9 mouse cellular contexts compared by ENCODE assay signal in the genomic region with DNA sequence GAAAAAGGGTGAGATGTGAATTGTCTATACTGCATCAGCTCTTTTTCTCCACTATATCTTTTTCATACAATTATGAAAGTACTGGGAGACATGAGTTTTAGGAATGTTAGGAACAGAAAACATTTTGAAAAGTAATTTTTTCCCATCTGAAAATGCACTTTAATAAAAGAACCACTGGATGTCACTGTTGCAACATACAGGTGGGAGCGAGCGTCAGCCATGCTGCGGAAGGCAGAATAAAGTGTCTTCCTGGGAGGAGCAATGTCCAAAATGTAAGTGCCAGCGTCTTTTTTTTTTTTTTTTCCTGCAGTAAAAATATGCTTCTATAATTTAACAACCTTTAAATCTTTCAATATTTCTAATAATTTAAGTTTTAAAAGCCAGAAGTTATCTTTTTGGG.
DNase-seq lines count a peak whose midpoint lies in the region; TF ChIP-seq lines count a peak whose summit lies in the region.
"Had no signal": no experiment of that assay in that cellular context is flagged by ENCODE, and none has a peak within 500 bp of the region (broad histone marks: within the 10 kb centered on the region; RNA-seq: fewer than 3 reads in every experiment).

No protein-coding gene starts in this region.

- no peaks in the 10 kb centered on the region for H3K4me1 ChIP-seq in bone marrow, adult 2 months (ENCODE audit: control insufficient read depth, insufficient read depth, low read length)
- H3K4me1 ChIP-seq: liver, embryonic 13.5 days had no signal

- intact Hi-C loops in heart, postnatal 25 days (cut with DNase I) = no loop called here

- WGBS in bone marrow, adult 2 months = 1% methylated on average over 4 of the region's 4 CpGs

- TF ChIP-seq CTCF in bone marrow, adult 2 months (IDR thresholded peaks at IDR 0.05; ENCODE audit: control insufficient read depth, insufficient read depth, low read length) = peak; percentile 28; the same call in 1 of the 2 replicates

- no peak for TF ChIP-seq POLR2A in bone marrow, adult 2 months (IDR thresholded peaks at IDR 0.05; ENCODE audit: borderline replicate concordance, control insufficient read depth, low read depth, low read length)

- peak; percentile 35 for DNase-seq in heart, adult 11 months
- DNase-seq in heart, postnatal 25 days (ENCODE audit: low spot score) = no peak
- peak; percentile 3 for DNase-seq in lung, postnatal 10 days
- no peak for DNase-seq in lung, postnatal 25 days (ENCODE audit: low spot score)
- DNase-seq in kidney, postnatal 36 days = peak; percentile 4 to 28
- no peak for DNase-seq in urinary bladder, postnatal 10 days (ENCODE audit: low spot score)
- DNase-seq in lung, postnatal 14 days = no peak
- DNase-seq: liver, embryonic 13.5 days had no signal

- no peak overlapping the region for H3K4me3 ChIP-seq in bone marrow, adult 2 months (replicated peaks; ENCODE audit: control insufficient read depth, low read depth, low read length)
- H3K4me3 ChIP-seq: liver, embryonic 13.5 days had no signal

- no peak overlapping the region for H3K27ac ChIP-seq in bone marrow, adult 2 months (ENCODE audit: control insufficient read depth, insufficient read depth, low read depth, low read length, poor library complexity)
- H3K27ac ChIP-seq: liver, embryonic 13.5 days had no signal

Comparison
In these comparisons a context has a peak if more than half of its experiments do, and no peak if none do; other contexts are left out.
1. DNase-seq: peak in heart, adult 11 months (single experiment), lung, postnatal 10 days (single experiment) and kidney, postnatal 36 days (2 of 2); none in heart, postnatal 25 days (single experiment), lung, postnatal 25 days (single experiment), urinary bladder, postnatal 10 days (single experiment) and lung, postnatal 14 days (single experiment).